Mouse (Mus musculus) MEL (cell line): Measurements from ENCODE around the gene Ankrd44. TPM values are rescaled to one million over a fixed set of nuclear protein-coding genes. Genes with fewer than 3 reads are reported as not detected.

Experiments used
- DNase-seq: peaks from one replicate; pipeline ENCODE4 v3.0.0; 2011; ENCODE audit warnings: low read depth, low spot score
- H3K27ac ChIP-seq: 2 replicates; pipeline ENCODE4 v1.5.1; 2012; ENCODE audit warnings: low read depth, mild to moderate bottlenecking, control low read depth, low read length, moderate library complexity; ENCODE audit not compliant: control insufficient read depth
- H3K27me3 ChIP-seq, 2 experiments: fragments of 150-350 bp in 1 of 2; sonication (generic) in 1 of 2; 2 replicates each; pipeline ENCODE4 v1.6.1; 2012; ENCODE audit warnings: low read length in 2 of 2, mild to moderate bottlenecking in 2 of 2, improper control_type of control experiment in 1 of 2, moderate library complexity in 1 of 2; ENCODE audit not compliant: insufficient read depth in 2 of 2, control insufficient read depth in 1 of 2
- H3K36me3 ChIP-seq, 2 experiments: 2 replicates each; pipeline ENCODE4 v1.6.1; 2012 to 2014; ENCODE audit warnings: low read length in 2 of 2, improper control_type of control experiment in 1 of 2, inconsistent platforms in 1 of 2, mild to moderate bottlenecking in 1 of 2; ENCODE audit not compliant: insufficient read depth in 2 of 2, control insufficient read depth in 1 of 2
- H3K4me1 ChIP-seq, 2 experiments: fragments of 150-350 bp in 1 of 2; sonication (generic) in 1 of 2; 2 replicates each; pipeline ENCODE4 v1.6.1; 2012; ENCODE audit warnings: low read length in 2 of 2, improper control_type of control experiment in 1 of 2, mild to moderate bottlenecking in 1 of 2; ENCODE audit not compliant: insufficient read depth in 2 of 2, control insufficient read depth in 1 of 2
- H3K4me3 ChIP-seq, 2 experiments: fragments of 150-350 bp in 1 of 2; sonication (generic) in 1 of 2; 2 replicates each; pipeline ENCODE4 v1.5.1; 2012; ENCODE audit warnings: low read depth in 2 of 2, low read length in 2 of 2, mild to moderate bottlenecking in 2 of 2, moderate library complexity in 2 of 2, control low read depth in 1 of 2, improper control_type of control experiment in 1 of 2; ENCODE audit not compliant: control insufficient read depth in 1 of 2, insufficient read depth in 1 of 2
- H3K79me2 ChIP-seq: 2 replicates; pipeline ENCODE4 v1.6.1; 2012; ENCODE audit warnings: mild to moderate bottlenecking, low read length, moderate library complexity; ENCODE audit not compliant: control insufficient read depth, poor library complexity, insufficient read depth
- H3K9ac ChIP-seq: 2 replicates; pipeline ENCODE4 v1.6.1; 2012; ENCODE audit warnings: low read depth, mild to moderate bottlenecking, control low read depth, low read length, moderate library complexity; ENCODE audit not compliant: control insufficient read depth, poor library complexity, severe bottlenecking
- H3K9me3 ChIP-seq: fragments of 150-350 bp; sonication (generic); replicated peaks from 2 replicates; pipeline ENCODE4 v1.6.1; 2012; ENCODE audit warnings: mild to moderate bottlenecking, low read length, improper control_type of control experiment, moderate library complexity; ENCODE audit not compliant: insufficient read depth
- CHD1 ChIP-seq: IDR thresholded peaks from 2 replicates; pipeline ENCODE4 v1.6.1; 2012; ENCODE audit warnings: low read depth, mild to moderate bottlenecking, inconsistent platforms, low read length, improper control_type of control experiment
- CHD2 ChIP-seq: IDR thresholded peaks from 2 replicates; pipeline ENCODE4 v1.6.1; 2011; ENCODE audit warnings: low read length, improper control_type of control experiment
- E2F4 ChIP-seq: IDR thresholded peaks from 2 replicates; pipeline ENCODE4 v1.6.1; 2011; ENCODE audit warnings: low read depth, low read length, improper control_type of control experiment, borderline replicate concordance
- GABPA ChIP-seq: IDR thresholded peaks from 2 replicates; pipeline ENCODE4 v1.6.1; 2012; ENCODE audit warnings: low read depth, mild to moderate bottlenecking, inconsistent platforms, low read length, improper control_type of control experiment, moderate library complexity
- KAT2A ChIP-seq: conservative IDR thresholded peaks from 2 replicates; pipeline ENCODE4 v1.6.1; 2012; ENCODE audit warnings: low read depth, low read length, improper control_type of control experiment, inconsistent platforms
- MAFK ChIP-seq: IDR thresholded peaks from 2 replicates; pipeline ENCODE4 v1.6.1; 2011; ENCODE audit warnings: low read depth, mild to moderate bottlenecking, low read length, improper control_type of control experiment, borderline replicate concordance
- MAZ ChIP-seq: IDR thresholded peaks from 2 replicates; pipeline ENCODE4 v1.6.1; 2012; ENCODE audit warnings: low read depth, mild to moderate bottlenecking, inconsistent platforms, low read length, improper control_type of control experiment
- MXI1 ChIP-seq: IDR thresholded peaks from 2 replicates; pipeline ENCODE4 v1.6.1; 2011; ENCODE audit warnings: mild to moderate bottlenecking, low read depth, low read length, improper control_type of control experiment
- MYB ChIP-seq: IDR thresholded peaks from 2 replicates; pipeline ENCODE4 v1.6.1; 2011; ENCODE audit warnings: mild to moderate bottlenecking, low read depth, low read length, improper control_type of control experiment
- NRF1 ChIP-seq: IDR thresholded peaks from 2 replicates; pipeline ENCODE4 v1.6.1; 2014; ENCODE audit warnings: low read depth, mild to moderate bottlenecking, inconsistent platforms, low read length, improper control_type of control experiment, moderate library complexity; ENCODE audit not compliant: poor library complexity, insufficient read depth, severe bottlenecking
- POLR2A ChIP-seq, 2 experiments: IDR thresholded peaks; 2 replicates each; pipeline ENCODE4 v1.6.1; 2011 to 2012; ENCODE audit warnings: low read length in 2 of 2, mild to moderate bottlenecking in 2 of 2, control low read depth in 1 of 2, improper control_type of control experiment in 1 of 2, low read depth in 1 of 2, moderate library complexity in 1 of 2; ENCODE audit not compliant: control insufficient read depth in 1 of 2, insufficient read depth in 1 of 2, poor library complexity in 1 of 2
- POLR2AphosphoS5 ChIP-seq: IDR thresholded peaks from 2 replicates; pipeline ENCODE4 v1.6.1; 2012; ENCODE audit warnings: low read depth, borderline replicate concordance, mild to moderate bottlenecking, inconsistent platforms, low read length, moderate library complexity, mixed read lengths
- RCOR1 ChIP-seq: IDR thresholded peaks from 2 replicates; pipeline ENCODE4 v1.6.1; 2012; ENCODE audit warnings: low read depth, mild to moderate bottlenecking, inconsistent platforms, low read length, improper control_type of control experiment
- TAL1 ChIP-seq: IDR thresholded peaks from 2 replicates; pipeline ENCODE4 v1.6.1; 2012; ENCODE audit warnings: mild to moderate bottlenecking, inconsistent platforms, low read length, moderate library complexity, mixed read lengths
- TBP ChIP-seq: IDR thresholded peaks from 2 replicates; pipeline ENCODE4 v1.8.0; 2011; ENCODE audit warnings: low read depth, low read length, improper control_type of control experiment
- UBTF ChIP-seq: IDR thresholded peaks from 2 replicates; pipeline ENCODE4 v1.6.1; 2012; ENCODE audit warnings: low read depth, mild to moderate bottlenecking, inconsistent platforms, low read length, improper control_type of control experiment, moderate library complexity, borderline replicate concordance; ENCODE audit not compliant: insufficient read depth
- USF1 ChIP-seq: IDR thresholded peaks from 2 replicates; pipeline ENCODE4 v1.6.1; 2014; ENCODE audit warnings: low read depth, mild to moderate bottlenecking, inconsistent platforms, low read length, improper control_type of control experiment, moderate library complexity
- USF2 ChIP-seq, 2 experiments: IDR thresholded peaks; 2 replicates each; pipeline ENCODE4 v1.6.1; 2011 to 2012; ENCODE audit warnings: improper control_type of control experiment in 2 of 2, low read length in 2 of 2, borderline replicate concordance in 1 of 2, inconsistent platforms in 1 of 2, low read depth in 1 of 2, mild to moderate bottlenecking in 1 of 2; ENCODE audit not compliant: insufficient read depth in 1 of 2
- ZC3H11A ChIP-seq: IDR thresholded peaks from 2 replicates; pipeline ENCODE4 v1.6.1; 2012; ENCODE audit warnings: low read depth, mild to moderate bottlenecking, inconsistent platforms, low read length, improper control_type of control experiment
- ZKSCAN1 ChIP-seq: IDR thresholded peaks from 2 replicates; pipeline ENCODE4 v1.6.1; 2012; ENCODE audit warnings: low read depth, mild to moderate bottlenecking, inconsistent platforms, low read length, improper control_type of control experiment, moderate library complexity
- ZMIZ1 ChIP-seq: IDR thresholded peaks from 2 replicates; pipeline ENCODE4 v1.6.1; 2012; ENCODE audit warnings: low read depth, mild to moderate bottlenecking, inconsistent platforms, low read length, improper control_type of control experiment, moderate library complexity
- polyA plus RNA-seq, 2 experiments: library from polyadenylated mRNA; stranded (reverse) in 1 of 2; unstranded in 1 of 2; fragments of >175 nt in 1 of 2; fragments of >200 nt in 1 of 2; gene quantifications; 2 replicates each; pipeline versions ENCODE4 v1.2.1 to v1.2.4; 2012; ENCODE audit warnings: low replicate concordance in 2 of 2, low read depth in 1 of 2; ENCODE audit not compliant: insufficient read length in 2 of 2, insufficient read depth in 1 of 2, missing spikeins in 1 of 2
- total RNA-seq: library from RNA; depleted of rRNA; stranded (reverse); fragments of 300-350 nt; gene quantifications from 2 replicates; pipeline ENCODE4 v1.2.3, GENCODE M21; 2012

Ankrd44 gene
- total and polyA plus RNA-seq, 3 experiments: 2.3 to 4.4 TPM; not detected in 1

DNA sequence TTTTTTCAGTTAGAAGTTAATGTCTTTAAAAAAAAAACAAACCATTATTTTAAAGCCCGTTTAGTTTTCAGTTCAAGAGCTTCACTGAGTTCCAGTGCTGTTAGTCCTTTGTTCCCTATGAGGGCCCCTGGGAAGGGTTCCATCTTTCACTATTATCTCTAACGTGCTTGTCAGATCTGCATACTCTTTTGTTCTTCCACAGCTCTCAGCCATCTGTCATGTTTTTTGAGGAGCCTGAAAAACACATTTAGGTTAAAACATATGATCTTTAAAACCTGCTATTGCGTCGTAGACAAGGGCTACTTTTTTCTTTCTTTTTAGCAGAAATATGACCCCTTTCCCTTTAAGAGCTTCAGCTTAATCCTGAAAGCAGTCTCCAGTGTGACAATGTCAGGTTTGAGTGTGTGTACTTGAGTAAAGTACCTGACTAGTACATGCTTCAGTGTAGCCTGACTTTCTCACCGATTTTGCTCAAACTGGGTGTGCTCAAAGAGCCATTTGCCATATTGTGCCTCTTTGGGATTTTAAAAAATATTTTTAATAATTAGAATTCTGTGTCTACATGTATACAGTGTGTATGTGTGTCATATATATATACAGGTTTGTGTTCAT lies 285.9 kb downstream of the Ankrd44 start:
- TF ChIP-seq CHD1 (no peak), MYB (no peak), USF1 (no peak), RCOR1 (no peak), TBP (no peak), UBTF (no peak), TAL1 (no peak), CHD2 (no peak), ZMIZ1 (no peak), ZKSCAN1 (no peak)
- H3K27ac ChIP-seq: no peak overlapping the region
- H3K9me3 ChIP-seq: no peaks in the 10 kb centered on the region
- no peak overlapping the region for H3K4me3 ChIP-seq
- no peaks in the 10 kb centered on the region for H3K79me2 ChIP-seq
- no peaks in the 10 kb centered on the region for H3K4me1 ChIP-seq
- no peaks in the 10 kb centered on the region for H3K36me3 ChIP-seq
- DNase-seq: no peak
- no peaks in the 10 kb centered on the region; a peak in 2 of 4 replicates for H3K27me3 ChIP-seq
- H3K9ac ChIP-seq: no peak overlapping the region

DNA sequence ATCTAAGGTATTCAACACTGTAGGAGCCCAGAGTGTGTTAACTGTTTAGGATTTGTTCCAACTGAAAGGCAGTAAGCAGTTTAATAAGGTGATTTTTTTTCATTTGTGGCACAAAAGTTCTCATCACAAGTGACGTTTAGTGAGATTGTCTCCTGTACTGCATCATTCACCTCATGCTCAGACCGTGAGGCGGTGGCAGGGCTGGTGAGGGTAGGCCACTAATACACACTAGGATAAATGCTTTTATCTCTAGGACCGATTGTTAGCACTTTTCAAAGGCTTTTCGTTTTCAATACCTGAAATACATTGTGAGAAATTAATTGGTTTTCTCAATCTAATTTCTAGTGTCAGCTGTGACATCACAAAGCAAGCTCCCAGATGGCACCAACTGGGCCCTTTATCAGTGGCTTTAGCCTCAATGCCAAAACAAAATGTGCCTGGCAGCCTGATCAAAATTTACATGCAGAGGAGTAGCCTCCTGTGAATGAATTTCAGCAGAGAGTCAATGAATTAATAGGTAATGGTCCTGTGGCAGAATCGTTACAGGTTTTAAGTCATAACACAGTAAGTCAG lies 286.6 kb downstream of the Ankrd44 start:
- no peak overlapping the region for H3K9ac ChIP-seq
- TF ChIP-seq POLR2A (IDR thresholded peaks at IDR 0.05; ENCODE audit: control insufficient read depth in 1 of 2, insufficient read depth in 1 of 2, low read depth in 1 of 2, low read length in 2 of 2, poor library complexity in 1 of 2) (no peak), MXI1 (no peak), NRF1 (no peak), KAT2A (no peak), USF1 (no peak), ZC3H11A (no peak), CHD1 (no peak), USF2 (IDR thresholded peaks at IDR 0.05; ENCODE audit: borderline replicate concordance in 1 of 2, insufficient read depth in 1 of 2, low read depth in 1 of 2, low read length in 2 of 2) (no peak), GABPA (no peak), E2F4 (no peak), POLR2AphosphoS5 (no peak), TBP (no peak), MAFK (no peak), MAZ (no peak)
- no peaks in the 10 kb centered on the region for H3K79me2 ChIP-seq
- DNase-seq: no peak
- H3K4me3 ChIP-seq: no peak overlapping the region
- H3K9me3 ChIP-seq: no peaks in the 10 kb centered on the region
- no peaks in the 10 kb centered on the region for H3K4me1 ChIP-seq
- no peak overlapping the region for H3K27ac ChIP-seq
- no peaks in the 10 kb centered on the region for H3K36me3 ChIP-seq
- H3K27me3 ChIP-seq: no peaks in the 10 kb centered on the region; a peak in 2 of 4 replicates
